Mouse (Mus musculus): ENCODE results near the gene Gm20388. TPM values are rescaled to one million over a fixed set of nuclear protein-coding genes. Genes with fewer than 3 reads are reported as not detected.
A peak's percentile ranks its signal among the peaks of the same experiment; 100 is the strongest.

Gm20388 gene
- total RNA-seq, 2 experiments from 2014 or later: 8.8 TPM

- peak in 1 of 2 experiments; percentile 31 for DNase-seq (ENCODE audit: extremely low spot score in 1 of 2, low spot score in 1 of 2)
Measured at GRCm38 (mm10) chr8:120619235-120620180, 708.9 kb downstream of the Gm20388 start.

DNA sequence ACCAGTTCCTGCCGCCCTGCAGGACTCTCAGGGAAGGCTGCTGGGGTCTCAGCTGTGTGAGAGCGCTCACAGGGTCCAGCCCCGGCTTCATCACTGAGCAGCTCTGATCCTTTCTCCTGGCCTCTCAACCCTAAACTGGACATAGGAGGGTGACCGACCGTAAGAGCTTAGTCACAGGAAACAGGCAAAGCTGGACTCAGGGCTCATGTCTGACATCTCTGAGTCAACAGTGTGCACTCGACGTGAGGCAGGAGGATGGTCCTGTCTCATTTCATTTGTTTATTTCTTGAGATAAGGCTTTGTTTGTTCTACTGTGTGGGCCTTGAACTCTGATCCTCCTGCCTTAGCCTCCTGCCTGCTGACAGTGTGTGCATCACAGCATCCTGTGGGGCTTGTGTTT is 709.8 kb downstream of the Gm20388 start:
- DNase-seq (ENCODE audit: extremely low spot score in 1 of 2, low spot score in 1 of 2): no peak

- DNase-seq (ENCODE audit: extremely low spot score in 1 of 2, low spot score in 1 of 2): no peak
Measured at GRCm38 (mm10) chr8:120622161-120622560, 711.5 kb downstream of the Gm20388 start.

GRCm38 (mm10) chr8:120623608-120624007 is 713.0 kb downstream of the Gm20388 start:
- no peak for DNase-seq (ENCODE audit: extremely low spot score in 1 of 2, low spot score in 1 of 2)

DNA sequence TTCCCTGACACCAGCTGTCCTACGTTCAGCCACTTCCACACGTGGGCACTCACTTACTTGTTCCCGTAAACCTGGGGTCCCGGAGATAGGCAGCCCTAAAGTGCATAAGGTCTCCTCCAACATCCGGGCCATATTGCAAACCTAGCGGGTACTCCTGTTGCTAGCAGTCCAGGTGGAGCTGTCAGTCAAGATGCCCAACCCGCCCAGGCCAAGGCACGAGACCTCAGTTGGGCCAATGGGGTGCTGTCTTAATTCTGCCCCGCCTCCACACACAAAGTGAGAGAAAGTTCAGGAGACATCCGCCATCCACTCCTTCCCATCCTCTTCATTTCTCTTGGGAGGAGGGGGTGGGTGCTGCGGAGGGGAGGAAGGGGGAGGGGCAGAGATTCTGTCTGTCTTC is 715.8 kb downstream of the Gm20388 start:
- DNase-seq (ENCODE audit: extremely low spot score in 1 of 2, low spot score in 1 of 2): no peak

DNA sequence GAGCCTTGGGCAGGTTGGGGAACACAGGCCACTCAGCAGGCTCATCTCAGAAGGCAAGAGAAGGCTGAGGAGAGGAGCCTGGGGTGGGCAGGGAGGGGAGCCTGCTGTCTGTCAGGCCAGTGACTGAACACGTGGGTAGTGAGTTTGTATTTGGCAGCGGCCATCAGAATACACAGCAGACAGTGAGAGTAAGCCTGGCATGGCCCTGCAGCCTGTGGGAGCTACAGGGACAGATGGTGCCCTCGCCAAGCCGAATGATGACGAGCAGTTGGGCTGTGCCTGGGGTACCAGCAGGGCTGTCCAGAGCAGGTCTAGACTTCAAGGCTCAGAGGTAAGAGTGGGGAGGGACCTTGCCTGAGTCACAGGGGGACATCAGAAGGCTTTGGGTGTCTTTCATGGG is 716.7 kb downstream of the Gm20388 start:
- no peak for DNase-seq (ENCODE audit: extremely low spot score in 1 of 2, low spot score in 1 of 2)

- DNase-seq (ENCODE audit: extremely low spot score in 1 of 2, low spot score in 1 of 2): no peak
Measured at GRCm38 (mm10) chr8:120630031-120630430, 719.4 kb downstream of the Gm20388 start.

DNA sequence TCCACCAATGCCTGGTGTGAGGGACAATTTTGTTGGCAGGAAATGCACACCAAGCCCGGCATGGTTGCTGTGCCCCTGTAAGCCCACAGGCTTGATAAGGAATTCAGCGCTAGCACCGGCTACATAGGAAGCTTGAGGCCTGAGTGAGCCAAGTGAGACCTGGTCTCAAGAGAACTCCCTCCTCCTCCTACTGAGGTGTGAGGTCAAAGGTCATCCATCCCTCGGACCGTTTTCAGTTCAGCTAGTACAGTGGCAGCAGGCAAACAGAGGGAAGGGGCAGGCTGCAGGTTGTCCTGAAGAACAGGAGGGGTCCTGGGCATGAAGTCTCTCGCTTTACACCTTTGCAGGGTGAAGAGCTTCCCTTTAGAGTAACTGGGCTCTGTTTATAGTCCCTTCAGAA is 720.2 kb downstream of the Gm20388 start:
- DNase-seq (ENCODE audit: extremely low spot score in 1 of 2, low spot score in 1 of 2): no peak

DNA sequence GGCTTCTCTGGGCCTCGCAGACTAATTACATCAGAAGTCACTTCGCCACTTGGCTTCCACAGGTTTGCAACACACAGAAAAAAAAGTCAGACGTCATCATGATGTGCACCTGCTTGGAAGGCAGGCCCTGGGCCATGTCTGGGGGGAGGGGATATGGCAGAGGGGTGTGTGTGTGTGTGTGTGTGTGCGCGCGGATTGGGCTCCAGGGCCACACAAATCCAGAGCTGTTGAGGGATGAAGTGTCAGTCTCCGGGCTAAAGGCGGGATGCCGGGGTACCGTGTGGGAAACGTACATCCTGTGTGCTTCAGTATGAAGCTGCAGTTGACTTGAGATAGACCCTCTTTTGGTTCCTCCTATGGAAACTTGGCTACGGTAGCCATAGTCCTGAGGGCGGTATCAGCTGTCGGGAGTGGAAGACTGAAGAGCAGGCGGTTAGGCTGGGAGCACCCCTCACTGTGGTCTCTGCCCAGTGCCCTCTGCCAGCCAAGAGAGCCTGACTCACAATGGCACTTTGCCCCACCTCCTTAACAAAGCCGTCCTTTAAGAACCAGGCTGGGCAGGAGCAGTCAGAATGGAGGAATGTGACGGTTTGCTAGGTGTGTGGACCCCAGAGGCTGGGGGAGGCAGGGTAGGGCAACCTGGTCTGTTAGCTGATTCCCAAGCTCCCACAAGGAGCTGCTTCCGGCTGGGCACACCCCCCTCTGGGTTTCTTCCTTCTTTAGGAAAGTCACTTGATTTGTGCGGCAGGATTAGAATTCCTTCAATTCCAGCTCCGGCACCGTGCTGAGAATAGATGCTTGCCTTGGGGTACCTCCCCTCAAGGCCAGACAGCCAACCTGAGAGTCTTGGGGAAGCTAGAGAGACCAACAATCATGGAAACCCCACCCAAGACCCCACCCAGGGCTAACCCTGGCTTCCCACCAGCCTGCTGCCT is 721.1 kb downstream of the Gm20388 start:
- no peak for DNase-seq (ENCODE audit: extremely low spot score in 1 of 2, low spot score in 1 of 2)

DNA sequence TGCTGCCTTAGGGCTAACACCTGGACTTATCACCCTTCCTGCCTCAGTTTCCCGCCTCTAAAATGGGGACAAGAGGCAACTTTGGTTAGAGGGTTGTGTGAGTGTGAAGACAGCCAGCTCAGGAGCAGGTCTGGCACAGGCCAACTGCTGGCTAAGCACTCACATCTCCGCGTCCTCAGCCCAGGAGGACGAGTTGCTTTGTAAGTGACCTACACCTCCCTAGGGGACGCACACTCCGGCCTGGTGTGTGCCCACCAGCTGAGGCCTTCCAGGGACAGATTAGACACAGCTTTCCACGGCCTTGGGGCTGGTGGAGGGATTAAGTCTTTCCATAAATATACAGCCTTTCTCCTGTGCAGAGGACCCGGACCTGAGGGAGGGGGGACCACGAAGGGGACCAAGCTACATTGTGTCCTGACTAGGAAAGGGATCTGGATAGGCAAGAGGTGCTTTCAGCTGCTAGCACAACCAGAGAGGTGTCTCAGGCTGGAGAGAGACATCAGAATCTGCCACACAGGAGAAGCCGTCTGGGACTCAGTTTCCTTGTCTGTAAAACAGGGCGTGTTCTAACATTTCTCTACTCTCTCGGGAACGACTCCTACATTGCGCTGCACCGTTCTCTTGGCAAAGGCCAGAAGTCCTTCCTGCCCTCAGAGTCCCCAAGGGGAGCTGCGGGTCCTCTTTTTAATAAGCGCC is 722.5 kb downstream of the Gm20388 start:
- DNase-seq (ENCODE audit: extremely low spot score in 1 of 2, low spot score in 1 of 2): no peak

GRCm38 (mm10) chr8:120633665-120634271 is 723.1 kb downstream of the Gm20388 start:
- no peak for DNase-seq (ENCODE audit: extremely low spot score in 1 of 2, low spot score in 1 of 2)

DNA sequence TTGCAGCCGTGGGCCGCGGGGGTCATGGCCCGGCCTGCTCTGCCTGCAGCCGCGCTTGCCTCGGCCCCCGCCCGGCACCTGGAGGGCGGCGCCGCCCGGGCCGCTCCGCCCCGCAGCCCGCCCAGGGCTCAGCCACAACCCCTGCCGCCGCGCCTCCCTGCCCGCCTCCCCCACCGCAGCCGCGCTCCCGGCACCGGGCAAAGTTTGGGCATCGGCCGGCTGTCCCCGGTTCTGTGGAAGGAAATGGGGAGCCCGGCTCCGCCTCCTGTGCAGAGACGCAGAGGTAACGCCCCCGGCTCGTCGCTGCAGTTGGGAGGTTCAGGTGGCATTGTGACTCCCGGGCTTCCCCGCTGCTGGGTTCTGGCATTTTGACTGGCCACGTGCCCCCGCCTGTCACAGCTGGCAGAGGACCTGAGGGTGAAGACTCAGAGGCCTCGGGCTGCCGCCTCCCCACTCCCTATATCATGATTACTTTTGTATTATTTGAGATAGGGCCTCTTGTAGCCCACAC is 723.7 kb downstream of the Gm20388 start:
- DNase-seq (ENCODE audit: extremely low spot score in 1 of 2, low spot score in 1 of 2): peak in 1 of 2 experiments; percentile 27

DNA sequence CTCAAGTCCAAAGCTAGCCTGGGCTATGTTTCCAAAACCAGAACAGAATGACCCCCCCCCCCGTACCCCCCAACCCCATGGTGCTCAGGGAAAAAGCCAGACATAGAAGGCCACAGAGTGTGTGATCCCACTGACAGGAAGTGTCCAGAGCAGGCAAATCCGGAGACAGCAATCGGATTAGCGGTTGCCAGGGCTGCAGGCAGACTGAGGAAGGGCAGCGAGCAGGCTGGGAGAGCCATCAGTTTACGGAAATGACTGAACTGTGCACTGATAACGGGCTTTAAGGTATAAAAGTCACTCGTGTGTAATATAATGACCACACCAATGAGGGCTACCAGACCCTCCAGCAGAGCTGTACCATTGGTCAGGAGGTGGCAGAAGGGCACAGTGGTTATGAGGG is 730.6 kb downstream of the Gm20388 start:
- no peak for DNase-seq (ENCODE audit: extremely low spot score in 1 of 2, low spot score in 1 of 2)

- DNase-seq (ENCODE audit: extremely low spot score in 1 of 2, low spot score in 1 of 2): no peak
Measured at GRCm38 (mm10) chr8:120642031-120642662, 731.5 kb downstream of the Gm20388 start.

DNA sequence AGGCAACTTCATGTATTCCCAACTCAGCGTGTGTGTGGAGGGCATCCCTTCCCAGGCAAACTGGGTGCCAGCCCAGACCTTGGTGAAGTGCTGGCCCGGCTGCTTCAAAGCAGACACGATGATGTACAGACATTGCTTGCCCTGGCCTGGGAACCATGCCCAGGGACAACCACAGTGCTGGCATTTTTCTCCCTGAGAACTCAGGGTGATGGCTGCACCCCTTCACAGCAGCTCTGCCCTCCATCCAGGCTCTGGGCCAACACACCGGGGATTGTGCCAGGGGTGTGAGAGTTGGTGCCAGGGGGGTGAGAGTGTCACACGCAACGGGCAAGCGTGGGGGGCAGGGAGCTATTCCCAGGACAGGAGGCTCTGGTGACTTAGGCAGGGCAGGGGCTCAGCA is 734.0 kb downstream of the Gm20388 start:
- peak; percentile 55 to 74 for DNase-seq (ENCODE audit: extremely low spot score in 1 of 2, low spot score in 1 of 2)

GRCm38 (mm10) chr8:120647532-120647931 is 736.9 kb downstream of the Gm20388 start, which contains the start of gene 1190005I06Rik:
TSS of gene 1190005I06Rik (minus strand) at chr8:120647632.
- DNase-seq (ENCODE audit: extremely low spot score in 1 of 2, low spot score in 1 of 2): no peak

- no peak for DNase-seq (ENCODE audit: extremely low spot score in 1 of 2, low spot score in 1 of 2)
Measured at GRCm38 (mm10) chr8:120656322-120657052, 745.8 kb downstream of the Gm20388 start.

- DNase-seq (ENCODE audit: extremely low spot score in 1 of 2, low spot score in 1 of 2): no peak
Measured at GRCm38 (mm10) chr8:120657415-120657814, 746.8 kb downstream of the Gm20388 start.

DNA sequence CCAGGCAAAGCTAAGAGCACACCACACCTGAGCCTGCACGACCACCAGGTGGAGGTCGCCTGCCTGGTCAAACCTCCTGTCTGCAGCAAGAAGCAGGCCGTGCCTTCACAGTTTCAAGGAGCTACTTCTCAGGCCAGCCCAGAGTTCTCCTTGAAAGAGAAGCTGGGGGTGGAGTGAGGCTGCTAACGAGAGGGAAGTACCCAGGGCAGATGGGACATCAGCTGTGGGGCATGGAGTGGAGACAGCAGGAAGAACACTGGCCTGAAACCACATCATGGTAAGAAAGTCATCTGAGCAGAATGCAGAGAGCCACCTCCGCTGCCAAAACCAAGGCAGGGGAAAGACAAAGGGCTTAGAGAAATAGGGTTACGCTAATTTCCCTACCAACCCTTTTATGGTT is 753.9 kb downstream of the Gm20388 start:
- DNase-seq (ENCODE audit: extremely low spot score in 1 of 2, low spot score in 1 of 2): no peak
